ENCODE assay signal across 9 mouse cellular contexts in genomic region chr17:49935602-49936205, GRCm38 (mm10).
DNase-seq lines count a peak whose midpoint lies in the region; ATAC-seq and TF ChIP-seq lines count a peak whose summit lies in the region.
"Had no signal": no experiment of that assay in that cellular context is flagged by ENCODE, and none has a peak within 500 bp of the region (broad histone marks: within the 10 kb centered on the region; RNA-seq: fewer than 3 reads in every experiment).

No protein-coding gene starts in this region.

- no peak for TF ChIP-seq EP300 in stomach, postnatal 0 days (optimal IDR thresholded peaks at IDR 0.05)

- 3% methylated on average over 4 of the region's 4 CpGs for WGBS in kidney, embryonic 16.5 days
- WGBS in liver, embryonic 11.5 days: 3% methylated on average over 4 of the region's 4 CpGs
- 5% methylated on average over 4 of the region's 4 CpGs for WGBS in neural tube, embryonic 11.5 days
- 4% methylated on average over 4 of the region's 4 CpGs for WGBS in stomach, postnatal 0 days

- no peaks in the 10 kb centered on the region for H3K4me1 ChIP-seq in kidney, embryonic 16.5 days (ENCODE audit: insufficient read depth, low read length)
- no peaks in the 10 kb centered on the region for H3K4me1 ChIP-seq in liver, embryonic 11.5 days (replicated peaks; ENCODE audit: control insufficient read depth, insufficient read depth, low read length)
- no peaks in the 10 kb centered on the region for H3K4me1 ChIP-seq in neural tube, embryonic 11.5 days (ENCODE audit: control insufficient read depth, insufficient read depth, low read length)
- H3K4me1 ChIP-seq in stomach, postnatal 0 days (replicated peaks; ENCODE audit: control insufficient read depth, insufficient read depth): no peaks in the 10 kb centered on the region

- no peaks in the 10 kb centered on the region for H3K36me3 ChIP-seq in kidney, embryonic 16.5 days (ENCODE audit: insufficient read depth, low read length)
- no peaks in the 10 kb centered on the region for H3K36me3 ChIP-seq in liver, embryonic 11.5 days (ENCODE audit: control insufficient read depth, insufficient read depth, low read length)
- H3K36me3 ChIP-seq in neural tube, embryonic 11.5 days (ENCODE audit: control insufficient read depth, insufficient read depth, low read length): no peaks in the 10 kb centered on the region
- H3K36me3 ChIP-seq in stomach, postnatal 0 days (ENCODE audit: control insufficient read depth, insufficient read depth, low read length): no peaks in the 10 kb centered on the region

- H3K4me2 ChIP-seq in kidney, embryonic 16.5 days (replicated peaks; ENCODE audit: low read depth, low read length): no peak overlapping the region
- H3K4me2 ChIP-seq in liver, embryonic 11.5 days: no peak overlapping the region
- no peak overlapping the region for H3K4me2 ChIP-seq in neural tube, embryonic 11.5 days (ENCODE audit: low read depth)
- H3K4me2 ChIP-seq in stomach, postnatal 0 days (replicated peaks; ENCODE audit: low read depth): no peak overlapping the region

- no peaks in the 10 kb centered on the region for H3K9me3 ChIP-seq in kidney, embryonic 16.5 days (ENCODE audit: low read length)
- H3K9me3 ChIP-seq in liver, embryonic 11.5 days (ENCODE audit: control insufficient read depth, low read length): no peaks in the 10 kb centered on the region
- no peaks in the 10 kb centered on the region for H3K9me3 ChIP-seq in neural tube, embryonic 11.5 days (ENCODE audit: control insufficient read depth, low read length)
- no peaks in the 10 kb centered on the region for H3K9me3 ChIP-seq in stomach, postnatal 0 days (ENCODE audit: control insufficient read depth, low read length)

- no peak overlapping the region for H3K27ac ChIP-seq in kidney, embryonic 16.5 days (ENCODE audit: low read length)
- H3K27ac ChIP-seq in liver, embryonic 11.5 days (ENCODE audit: low read depth, low read length): no peak overlapping the region
- no peak overlapping the region for H3K27ac ChIP-seq in neural tube, embryonic 11.5 days (ENCODE audit: low read depth, low read length)
- no peak overlapping the region for H3K27ac ChIP-seq in stomach, postnatal 0 days (replicated peaks)

- ATAC-seq in kidney, embryonic 16.5 days (ENCODE audit: low FRiP score, low TSS enrichment): peak; percentile 64; the same call in 1 of the 2 replicates
- ATAC-seq in liver, embryonic 11.5 days (replicated peaks; ENCODE audit: low FRiP score): peak; percentile 33; the same call in 1 of the 2 replicates
- ATAC-seq in neural tube, embryonic 11.5 days (ENCODE audit: insufficient read depth, low FRiP score, low TSS enrichment): peak; percentile 79
- peak; percentile 41; the same call in 1 of the 2 replicates for ATAC-seq in stomach, postnatal 0 days (ENCODE audit: low FRiP score, low TSS enrichment)

- H3K9ac ChIP-seq in kidney, embryonic 16.5 days (replicated peaks; ENCODE audit: low read length): no peak overlapping the region
- no peak overlapping the region for H3K9ac ChIP-seq in liver, embryonic 11.5 days (ENCODE audit: low read depth, low read length)
- H3K9ac ChIP-seq in neural tube, embryonic 11.5 days (ENCODE audit: low read length): no peak overlapping the region
- no peak overlapping the region for H3K9ac ChIP-seq in stomach, postnatal 0 days (ENCODE audit: low read length)

- DNase-seq in B cell, adult 2 months: peak; percentile 81
- peak; percentile 84 for DNase-seq in adrenal gland, postnatal 10 days
- DNase-seq in embryo, embryonic 11.5 days (ENCODE audit: low read depth, low spot score): peak; percentile 63
- peak; percentile 64 to 70 for DNase-seq in gastrocnemius, postnatal 4 days (ENCODE audit: low spot score in 2 of 2)
- peak; percentile 46 for DNase-seq in liver, embryonic 11.5 days (ENCODE audit: low spot score)
- DNase-seq in neural tube, embryonic 11.5 days (ENCODE audit: low spot score): peak; percentile 87
- DNase-seq in stomach, postnatal 0 days (ENCODE audit: low spot score): peak; percentile 72

- no peaks in the 10 kb centered on the region for H3K27me3 ChIP-seq in kidney, embryonic 16.5 days (ENCODE audit: insufficient read depth, low read length)
- no peaks in the 10 kb centered on the region for H3K27me3 ChIP-seq in liver, embryonic 11.5 days (replicated peaks; ENCODE audit: control insufficient read depth, insufficient read depth, low read length)
- H3K27me3 ChIP-seq in neural tube, embryonic 11.5 days (ENCODE audit: control insufficient read depth, insufficient read depth, low read length): 0 out of 2 replicates have a peak, but pooled peaks cover 4% of the 10 kb centered on the region
- no peaks in the 10 kb centered on the region for H3K27me3 ChIP-seq in stomach, postnatal 0 days (ENCODE audit: control insufficient read depth, insufficient read depth, low read length)

- H3K4me3 ChIP-seq in kidney, embryonic 16.5 days (ENCODE audit: low read length): no peak overlapping the region
- H3K4me3 ChIP-seq in liver, embryonic 11.5 days (ENCODE audit: low read depth, low read length): no peak overlapping the region
- H3K4me3 ChIP-seq in neural tube, embryonic 11.5 days (ENCODE audit: low read depth, low read length): no peak overlapping the region
- no peak overlapping the region for H3K4me3 ChIP-seq in stomach, postnatal 0 days (ENCODE audit: low read depth, low read length)
- H3K4me3 ChIP-seq: erythroblast, embryonic 14.5 days had no signal

- TF ChIP-seq CTCF in stomach, postnatal 0 days (IDR thresholded peaks at IDR 0.05; ENCODE audit: low read depth): peak; percentile 95
